ENCODE assay signal across 23 mouse cellular contexts in genomic region chr5:75320536-75320935, GRCm38 (mm10).
"Had no signal": no experiment of that assay in that cellular context is flagged by ENCODE, and none has a peak within 500 bp of the region (broad histone marks: within the 10 kb centered on the region; RNA-seq: fewer than 3 reads in every experiment).

No protein-coding gene starts in this region.

- H3K4me2 ChIP-seq: heart, embryonic 11.5 days; heart, embryonic 13.5 days; heart, embryonic 15.5 days; hindbrain, embryonic 12.5 days; hindbrain, embryonic 14.5 days; intestine, embryonic 15.5 days; limb, embryonic 12.5 days had no signal

- DNase-seq: gastrocnemius, adult 2 months; gastrocnemius, postnatal 10 days; gastrocnemius, postnatal 25 days; heart, adult 2 months; heart, postnatal 4 days; kidney, adult 18-20 months; liver; lung, adult 2 months had no signal

- H3K4me3 ChIP-seq: gastrocnemius, adult 2 months; heart, adult 2 months; heart, embryonic 13.5 days; heart, embryonic 15.5 days; hindbrain, embryonic 10.5 days; hindbrain, embryonic 12.5 days; intestine, embryonic 15.5 days; layer of hippocampus, adult 2 months; left cerebral cortex, adult 2 months; limb, embryonic 10.5 days; limb, embryonic 12.5 days had no signal

- H3K27me3 ChIP-seq: heart, embryonic 13.5 days; heart, embryonic 15.5 days; hindbrain, embryonic 12.5 days; intestine, embryonic 15.5 days; limb, embryonic 12.5 days had no signal

- ATAC-seq: hindbrain, embryonic 16.5 days; inflammation-experienced regulatory T-cells, adult 6 months; intestine, embryonic 15.5 days; intestine, postnatal 0 days had no signal

- H3K9me3 ChIP-seq: heart, embryonic 13.5 days; heart, embryonic 15.5 days; hindbrain, embryonic 10.5 days; hindbrain, embryonic 12.5 days; intestine, embryonic 15.5 days; limb, embryonic 10.5 days; limb, embryonic 12.5 days had no signal

- H3K4me1 ChIP-seq: heart, embryonic 13.5 days; heart, embryonic 15.5 days; hindbrain, embryonic 10.5 days; hindbrain, embryonic 12.5 days; intestine, embryonic 15.5 days; limb, embryonic 10.5 days; limb, embryonic 12.5 days had no signal

- H3K9ac ChIP-seq: heart, embryonic 13.5 days; heart, embryonic 15.5 days; hindbrain, embryonic 12.5 days; hindbrain, embryonic 14.5 days; intestine, embryonic 15.5 days; limb, embryonic 12.5 days; liver, embryonic 14.5 days had no signal

- H3K36me3 ChIP-seq: heart, embryonic 13.5 days; heart, embryonic 15.5 days; hindbrain, embryonic 10.5 days; hindbrain, embryonic 12.5 days; intestine, embryonic 15.5 days; limb, embryonic 10.5 days; limb, embryonic 12.5 days had no signal

- H3K27ac ChIP-seq: gastrocnemius, adult 2 months; heart, adult 2 months; heart, embryonic 13.5 days; heart, embryonic 15.5 days; hindbrain, embryonic 10.5 days; hindbrain, embryonic 12.5 days; hindbrain, embryonic 14.5 days; intestine, embryonic 15.5 days; layer of hippocampus, adult 2 months; left cerebral cortex, adult 2 months; limb, embryonic 10.5 days; limb, embryonic 12.5 days; liver, embryonic 14.5 days had no signal
